Mouse (Mus musculus) stomach, postnatal 0 days (tissue): ENCODE data around the gene Pck1. TPM values are rescaled to one million over a fixed set of nuclear protein-coding genes. Genes with fewer than 3 reads are reported as not detected.
A peak's percentile ranks its signal among the peaks of the same experiment; 100 is the strongest.

Experiments
- ATAC-seq: fragments of 200-750 bp; cut with Nextera tagmentation; 2 replicates; pipeline ENCODE4 v1.8.0; 2017; ENCODE audit not compliant: low FRiP score, low TSS enrichment
- DNase-seq: peaks from one replicate; pipeline ENCODE4 v3.0.0-alpha.2; 2016; ENCODE audit warnings: low spot score
- H3K27ac ChIP-seq: fragments of 300-500 bp; sonication (generic); replicated peaks from 2 replicates; pipeline ENCODE4 v1.5.1; 2014; ENCODE audit warnings: mild to moderate bottlenecking, control low read depth
- H3K27me3 ChIP-seq: fragments of 300-500 bp; sonication (generic); 2 replicates; pipeline ENCODE4 v1.6.1; 2014; ENCODE audit warnings: low read length; ENCODE audit not compliant: control insufficient read depth, insufficient read depth
- H3K36me3 ChIP-seq: fragments of 300-500 bp; sonication (generic); 2 replicates; pipeline ENCODE4 v1.6.1; 2014; ENCODE audit warnings: low read length, mixed read lengths; ENCODE audit not compliant: control insufficient read depth, insufficient read depth
- H3K4me1 ChIP-seq: fragments of 300-500 bp; sonication (generic); replicated peaks from 2 replicates; pipeline ENCODE4 v1.6.1; 2014; ENCODE audit warnings: antibody characterized with exemption; ENCODE audit not compliant: control insufficient read depth, insufficient read depth
- H3K4me2 ChIP-seq: fragments of 300-500 bp; sonication (generic); replicated peaks from 2 replicates; pipeline ENCODE4 v1.6.1; 2014; ENCODE audit warnings: low read depth, mild to moderate bottlenecking, control low read depth, moderate library complexity
- H3K4me3 ChIP-seq: fragments of 300-500 bp; sonication (generic); 2 replicates; pipeline ENCODE4 v1.5.1; 2014; ENCODE audit warnings: low read depth, low read length, control low read depth
- H3K9ac ChIP-seq: fragments of 300-500 bp; sonication (generic); 2 replicates; pipeline ENCODE4 v1.6.1; 2014; ENCODE audit warnings: mild to moderate bottlenecking, low read length, control low read depth, mixed read lengths
- H3K9me3 ChIP-seq: fragments of 300-500 bp; sonication (generic); 2 replicates; pipeline ENCODE4 v1.6.1; 2016; ENCODE audit warnings: low read length; ENCODE audit not compliant: control insufficient read depth
- CTCF ChIP-seq: IDR thresholded peaks from 2 replicates; pipeline ENCODE4 v1.5.1; 2016; ENCODE audit warnings: antibody characterized with exemption, low read depth, mild to moderate bottlenecking, moderate library complexity
- EP300 ChIP-seq: optimal IDR thresholded peaks from 2 replicates; pipeline ENCODE3; 2016; ENCODE audit warnings: antibody characterized with exemption
- WGBS: fragments of 180-500 bp; shearing (Covaris S2); extraction: QIAGEN DNeasy Blood & Tissue Kit; methylation state at CpG from one replicate; pipeline ENCODE4 v1.1.7; 2014; 5-methylcytosine and 5-hydroxymethylcytosine counted together
- polyA plus RNA-seq: library from polyadenylated mRNA; unstranded; fragments of >200 nt; fragmentation: Nextera tagmentation; extraction: Ambion mirVana; gene quantifications from 2 replicates; pipeline ENCODE4 v1.2.1, GENCODE M21; 2015

Pck1 gene
- polyA plus RNA-seq, 1 experiment from 2014 or later: 0.59 TPM

GRCm38 (mm10) chr2:173186047-173186943, 33.4 kb downstream of the Pck1 start:
- H3K36me3 ChIP-seq: no peaks in the 10 kb centered on the region
- no peak overlapping the region for H3K27ac ChIP-seq
- peak; percentile 87 for DNase-seq
- TF ChIP-seq CTCF (peak; percentile 99), EP300 (no peak)
- no peak overlapping the region for H3K4me3 ChIP-seq
- no peaks in the 10 kb centered on the region for H3K27me3 ChIP-seq
- no peak overlapping the region for H3K4me2 ChIP-seq
- H3K9me3 ChIP-seq: no peaks in the 10 kb centered on the region
- peak; percentile 72 for ATAC-seq
- H3K9ac ChIP-seq: no peak overlapping the region
- H3K4me1 ChIP-seq: no peaks in the 10 kb centered on the region
- WGBS: 26% methylated on average over 26 of the region's 26 CpGs

GRCm38 (mm10) chr2:173187182-173187855, 34.5 kb downstream of the Pck1 start:
- TF ChIP-seq EP300 (no peak), CTCF (no peak)
- Histone ChIP-seq H3K36me3 (no peaks in the 10 kb centered on the region), H3K27me3 (no peaks in the 10 kb centered on the region), H3K4me1 (no peaks in the 10 kb centered on the region), H3K9ac (no peak overlapping the region), H3K4me2 (no peak overlapping the region), H3K27ac (no peak overlapping the region), H3K9me3 (no peaks in the 10 kb centered on the region), H3K4me3 (no peak overlapping the region)
- peak; percentile 76 for DNase-seq
- ATAC-seq: peak; percentile 86
- 38% methylated on average over 8 of the region's 8 CpGs for WGBS

GRCm38 (mm10) chr2:173194796-173195195, 41.9 kb downstream of the Pck1 start:
- H3K27me3 ChIP-seq: no peaks in the 10 kb centered on the region
- no peaks in the 10 kb centered on the region for H3K9me3 ChIP-seq
- H3K27ac ChIP-seq: no peak overlapping the region
- no peaks in the 10 kb centered on the region for H3K36me3 ChIP-seq
- ATAC-seq (no peak), DNase-seq (no peak)
- no peak overlapping the region for H3K4me3 ChIP-seq
- H3K9ac ChIP-seq: no peak overlapping the region
- H3K4me1 ChIP-seq: no peaks in the 10 kb centered on the region
- 87% methylated on average over 4 of the region's 4 CpGs for WGBS
- H3K4me2 ChIP-seq: no peak overlapping the region
- TF ChIP-seq CTCF (no peak), EP300 (no peak)

- 86% methylated on average over 19 of the region's 19 CpGs for WGBS
Measured at GRCm38 (mm10) chr2:173202924-173203689, 50.3 kb downstream of the Pck1 start.

GRCm38 (mm10) chr2:173203726-173204125, 50.9 kb downstream of the Pck1 start:
- Histone ChIP-seq H3K4me3 (no peak overlapping the region), H3K27ac (no peak overlapping the region), H3K27me3 (no peaks in the 10 kb centered on the region), H3K9ac (no peak overlapping the region), H3K4me2 (no peak overlapping the region), H3K36me3 (no peaks in the 10 kb centered on the region), H3K9me3 (no peaks in the 10 kb centered on the region), H3K4me1 (no peaks in the 10 kb centered on the region)
- no peak for DNase-seq
- no peak for ATAC-seq
- WGBS: 87% methylated on average over 3 of the region's 3 CpGs
- no peak for TF ChIP-seq EP300
- no peak for TF ChIP-seq CTCF

More at GRCm38 (mm10) chr2:173202924-173203689, 50.3 kb downstream of the Pck1 start:
- Histone ChIP-seq H3K36me3 (no peaks in the 10 kb centered on the region), H3K27ac (no peak overlapping the region), H3K4me2 (no peak overlapping the region), H3K4me3 (no peak overlapping the region), H3K9me3 (no peaks in the 10 kb centered on the region), H3K4me1 (no peaks in the 10 kb centered on the region), H3K27me3 (no peaks in the 10 kb centered on the region), H3K9ac (no peak overlapping the region)
- no peak for ATAC-seq
- no peak for DNase-seq
- TF ChIP-seq CTCF (no peak), EP300 (no peak)
